Comparison of ENCODE assay signal across 8 mouse cellular contexts in the genomic region with DNA sequence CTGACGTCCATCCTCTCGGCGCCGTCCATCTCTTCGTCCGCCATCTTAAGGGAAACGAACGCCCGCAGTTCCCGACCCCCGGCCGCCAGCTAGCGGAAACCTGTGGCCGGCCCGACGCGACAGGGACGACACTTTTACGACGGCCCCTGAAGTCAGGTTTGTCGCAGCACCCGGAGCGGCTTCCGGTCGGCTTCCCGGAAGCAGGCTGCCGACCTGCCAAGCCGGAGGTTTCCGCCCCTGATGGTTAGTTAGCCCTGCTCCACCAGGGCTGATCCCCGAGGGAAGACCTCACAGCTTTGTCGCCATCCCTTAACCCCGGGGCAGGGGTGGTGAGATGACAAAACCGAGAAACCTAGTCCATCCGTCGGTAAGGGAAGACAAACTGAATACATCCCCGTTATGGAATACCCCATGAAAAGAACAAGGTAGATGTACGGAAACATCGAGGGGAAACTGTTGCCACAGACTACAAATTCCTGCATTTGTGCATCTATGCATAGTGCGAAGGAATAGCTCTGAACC. TPM values are rescaled to one million over a fixed set of nuclear protein-coding genes. Genes with fewer than 3 reads are reported as not detected.
DNase-seq lines count a peak whose midpoint lies in the region; ATAC-seq lines count a peak whose summit lies in the region.

A gene (minus strand): TSS at position 157 of the 522 bp plus-strand sequence.

- under 1% methylated on average over 39 of the region's 39 CpGs for WGBS in intestine, embryonic 15.5 days

- peak; percentile 84 for DNase-seq in adrenal gland, adult 8-10 months
- peak; percentile 74 for DNase-seq in embryo, embryonic 11.5 days (ENCODE audit: low read depth, low spot score)
- DNase-seq in gastrocnemius, postnatal 4 days (ENCODE audit: low spot score in 2 of 2) = peak; percentile 67 to 84
- DNase-seq in left cerebral cortex, postnatal 25 days (ENCODE audit: low spot score in 2 of 2) = peak; percentile 87 to 89
- DNase-seq in mesoderm, embryonic 11.5 days (ENCODE audit: low read depth, low spot score) = peak; percentile 90
- DNase-seq in right cerebral cortex, postnatal 25 days = peak; percentile 86
- DNase-seq in urinary bladder, postnatal 36 days (ENCODE audit: low spot score in 2 of 2) = peak; percentile 69 to 84

- H3K4me3 ChIP-seq in intestine, embryonic 15.5 days (replicated peaks) = peak within 1 kb of the TSS; percentile 84

- no peaks in the 10 kb centered on the region for H3K36me3 ChIP-seq in intestine, embryonic 15.5 days

- H3K9me3 ChIP-seq in intestine, embryonic 15.5 days = no peaks in the 10 kb centered on the region

- H3K4me1 ChIP-seq in intestine, embryonic 15.5 days (replicated peaks) = 0 out of 2 replicates have a peak, but pooled peaks cover 3% of the 10 kb centered on the region

- peak within 1 kb of the TSS; percentile 75 for H3K27ac ChIP-seq in intestine, embryonic 15.5 days

- intact Hi-C loops in left cerebral cortex, postnatal 25 days (cut with DNase I) = no loop called here

- H3K4me2 ChIP-seq in intestine, embryonic 15.5 days (replicated peaks) = peak within 1 kb of the TSS; percentile 80

- no peaks in the 10 kb centered on the region for H3K27me3 ChIP-seq in intestine, embryonic 15.5 days (replicated peaks)

- peak within 1 kb of the TSS; percentile 78 for H3K9ac ChIP-seq in intestine, embryonic 15.5 days

- peak; percentile 91 for ATAC-seq in intestine, embryonic 15.5 days

RNA-seq across cellular contexts. Expression of the gene that starts here (rescaled TPM):
- total RNA-seq in adrenal gland, adult 8-10 months (2022) = 10 to 100 TPM; 32.3 to 48.7 (median 42.6) TPM
- 10 to 100 TPM; 21.6 to 22.3 TPM for total RNA-seq in gastrocnemius, postnatal 4 days (2021)
- polyA plus RNA-seq in intestine, embryonic 15.5 days (2015; fragmentation: Nextera tagmentation; extraction: Ambion mirVana) = 16.8 and 18.3 TPM in 2 replicates
- total RNA-seq in left cerebral cortex, postnatal 25 days (2021) = 10 to 100 TPM; 39.3 to 43.0 TPM

Comparison
In these comparisons a context has a peak if more than half of its experiments do, and no peak if none do; other contexts are left out.
1. Peak in every context shown above with its lines: DNase-seq, ATAC-seq, H3K4me3 ChIP-seq and H3K27ac ChIP-seq.